Mouse (Mus musculus): Measurements from ENCODE around the gene Rab13. TPM values are rescaled to one million over a fixed set of nuclear protein-coding genes. Genes with fewer than 3 reads are reported as not detected.

Rab13 gene
- total and polyA plus RNA-seq, 2 experiments from 2014 or later: 3.9 to 18.5 TPM

- Histone ChIP-seq H3K27ac (ENCODE audit: low read depth, low read length) (peak within 1 kb of the TSS; percentile 86), H3K4me3 (ENCODE audit: low read depth, low read length) (peak within 1 kb of the TSS; percentile 79), H3K4me1 (ENCODE audit: insufficient read depth, low read length) (no peaks in the 10 kb centered on the region), H3K9me3 (ENCODE audit: low read length) (no peaks in the 10 kb centered on the region), H3K27me3 (ENCODE audit: insufficient read depth, low read length) (no peaks in the 10 kb centered on the region), H3K4me2 (ENCODE audit: low read depth, low read length, poor library complexity, severe bottlenecking) (peak within 1 kb of the TSS; percentile 83), H3K36me3 (ENCODE audit: insufficient read depth, low read length) (peaks cover 15% of the 10 kb centered on the region; the same call in 1 of the 2 replicates), H3K9ac (replicated peaks; ENCODE audit: low read length, poor library complexity, severe bottlenecking) (peak within 1 kb of the TSS; percentile 78)
- peak; percentile 97 for ATAC-seq (ENCODE audit: low FRiP score)
- under 1% methylated on average over 61 of the region's 61 CpGs for WGBS
- no peak; the same call in 1 of the 2 replicates for TF ChIP-seq CTCF (IDR thresholded peaks at IDR 0.05)
- peak; percentile 96 for DNase-seq (ENCODE audit: low spot score)
Measured at GRCm38 (mm10) chr3:90231507-90232333, 18.2 kb downstream of the Rab13 start, which contains the start of gene Jtb. Gene Jtb, plus strand, starts transcription at chr3:90231597.

- H3K9ac ChIP-seq (replicated peaks; ENCODE audit: low read length, poor library complexity, severe bottlenecking): no peak overlapping the region
- H3K27me3 ChIP-seq (ENCODE audit: insufficient read depth, low read length): no peaks in the 10 kb centered on the region
- H3K4me1 ChIP-seq (ENCODE audit: insufficient read depth, low read length): 0 out of 2 replicates have a peak, but pooled peaks cover 3% of the 10 kb centered on the region
- no peak overlapping the region for H3K4me2 ChIP-seq (ENCODE audit: low read depth, low read length, poor library complexity, severe bottlenecking)
- TF ChIP-seq CTCF (IDR thresholded peaks at IDR 0.05): no peak
- H3K27ac ChIP-seq (ENCODE audit: low read depth, low read length): no peak overlapping the region
- ATAC-seq (ENCODE audit: low FRiP score) (no peak), DNase-seq (ENCODE audit: low spot score) (peak; percentile 18)
- WGBS: 87% methylated on average over 2 of the region's 2 CpGs
- H3K36me3 ChIP-seq (ENCODE audit: insufficient read depth, low read length): peaks cover 4% of the 10 kb centered on the region; the same call in 1 of the 2 replicates
- no peak overlapping the region for H3K4me3 ChIP-seq (ENCODE audit: low read depth, low read length)
- H3K9me3 ChIP-seq (ENCODE audit: low read length): no peaks in the 10 kb centered on the region
Measured at GRCm38 (mm10) chr3:90241251-90241650, 27.8 kb downstream of the Rab13 start.

- Histone ChIP-seq H3K27me3 (ENCODE audit: insufficient read depth, low read length) (no peaks in the 10 kb centered on the region), H3K4me2 (ENCODE audit: low read depth, low read length, poor library complexity, severe bottlenecking) (no peak overlapping the region), H3K4me1 (ENCODE audit: insufficient read depth, low read length) (0 out of 2 replicates have a peak, but pooled peaks cover 3% of the 10 kb centered on the region), H3K9ac (replicated peaks; ENCODE audit: low read length, poor library complexity, severe bottlenecking) (no peak overlapping the region), H3K27ac (ENCODE audit: low read depth, low read length) (no peak overlapping the region), H3K4me3 (ENCODE audit: low read depth, low read length) (no peak overlapping the region), H3K9me3 (ENCODE audit: low read length) (no peaks in the 10 kb centered on the region), H3K36me3 (ENCODE audit: insufficient read depth, low read length) (no peaks in the 10 kb centered on the region)
- no peak for TF ChIP-seq CTCF (IDR thresholded peaks at IDR 0.05)
- WGBS: 88% methylated on average over 10 of the region's 10 CpGs
- no peak for DNase-seq (ENCODE audit: low spot score)
- ATAC-seq (ENCODE audit: low FRiP score): no peak
Measured at GRCm38 (mm10) chr3:90241669-90242358, 28.3 kb downstream of the Rab13 start.

DNA sequence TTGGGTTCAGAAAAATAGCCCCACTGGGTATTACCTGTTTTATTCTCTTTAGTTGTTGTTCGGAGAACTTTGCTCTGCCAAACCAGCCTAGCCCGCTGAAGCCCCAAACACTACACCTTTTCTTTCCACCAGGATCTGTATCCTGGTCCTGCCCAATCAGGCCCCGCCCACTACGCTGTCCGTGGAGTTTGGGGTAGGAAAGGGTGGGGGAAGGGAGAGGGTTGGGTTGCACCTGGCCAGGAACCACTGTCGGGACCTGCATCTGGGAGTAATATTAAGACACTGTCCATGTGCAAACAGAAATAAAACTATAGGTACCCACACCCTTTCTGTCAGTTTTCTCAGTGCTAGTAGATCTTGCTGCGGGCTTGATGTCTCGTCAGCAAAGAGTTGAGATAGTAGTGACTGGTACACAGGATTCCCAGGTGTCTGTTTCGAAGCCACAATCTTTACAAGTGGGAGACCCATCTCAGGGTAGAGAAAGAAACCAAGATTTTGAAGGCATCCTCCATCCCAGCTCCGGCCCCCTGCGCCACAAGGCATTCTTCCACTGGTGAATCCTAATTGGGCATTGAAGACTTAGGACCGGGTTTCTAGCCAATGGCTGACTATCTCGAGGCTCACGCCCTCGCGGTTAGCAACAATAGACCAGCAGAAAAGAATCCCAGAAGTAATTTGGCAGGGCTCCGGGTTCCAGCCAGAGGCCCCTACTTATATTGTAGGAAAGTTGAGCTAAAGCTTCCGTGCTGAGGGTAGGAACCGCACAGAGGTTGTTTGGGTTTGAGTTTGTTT, 29.7 kb downstream of the Rab13 start, which contains the start of gene Creb3l4:
TSS of gene Creb3l4 (minus strand) at position 529 of the 792 bp plus-strand sequence.
- Histone ChIP-seq H3K9ac (replicated peaks; ENCODE audit: low read length, poor library complexity, severe bottlenecking) (0 out of 2 replicates have a peak within 1 kb of the TSS, but pooled peaks have one; percentile 19), H3K4me2 (ENCODE audit: low read depth, low read length, poor library complexity, severe bottlenecking) (peak within 1 kb of the TSS; percentile 46), H3K27me3 (ENCODE audit: insufficient read depth, low read length) (no peaks in the 10 kb centered on the region), H3K36me3 (ENCODE audit: insufficient read depth, low read length) (no peaks in the 10 kb centered on the region), H3K4me1 (ENCODE audit: insufficient read depth, low read length) (0 out of 2 replicates have a peak, but pooled peaks cover 3% of the 10 kb centered on the region), H3K4me3 (ENCODE audit: low read depth, low read length) (peak within 1 kb of the TSS; percentile 22), H3K9me3 (ENCODE audit: low read length) (no peaks in the 10 kb centered on the region), H3K27ac (ENCODE audit: low read depth, low read length) (no peak within 1 kb of the TSS)
- no peak for TF ChIP-seq CTCF (IDR thresholded peaks at IDR 0.05)
- no peak for ATAC-seq (ENCODE audit: low FRiP score)
- 3% methylated on average over 19 of the region's 19 CpGs for WGBS
- DNase-seq (ENCODE audit: low spot score): peak; percentile 78

GRCm38 (mm10) chr3:90245406-90245805, 31.9 kb downstream of the Rab13 start:
- no peaks in the 10 kb centered on the region for H3K9me3 ChIP-seq (ENCODE audit: low read length)
- no peak overlapping the region for H3K27ac ChIP-seq (ENCODE audit: low read depth, low read length)
- no peak for TF ChIP-seq CTCF (IDR thresholded peaks at IDR 0.05)
- no peaks in the 10 kb centered on the region for H3K27me3 ChIP-seq (ENCODE audit: insufficient read depth, low read length)
- H3K9ac ChIP-seq (replicated peaks; ENCODE audit: low read length, poor library complexity, severe bottlenecking): no peak overlapping the region
- H3K4me2 ChIP-seq (ENCODE audit: low read depth, low read length, poor library complexity, severe bottlenecking): no peak overlapping the region
- DNase-seq (ENCODE audit: low spot score) (no peak), ATAC-seq (ENCODE audit: low FRiP score) (no peak)
- 0 out of 2 replicates have a peak, but pooled peaks cover 3% of the 10 kb centered on the region for H3K4me1 ChIP-seq (ENCODE audit: insufficient read depth, low read length)
- 65% methylated on average over 2 of the region's 2 CpGs for WGBS
- H3K4me3 ChIP-seq (ENCODE audit: low read depth, low read length): no peak overlapping the region
- H3K36me3 ChIP-seq (ENCODE audit: insufficient read depth, low read length): no peaks in the 10 kb centered on the region; the same call in 1 of the 2 replicates
